Mouse (Mus musculus) C2C12 (cell line): ENCODE data around the gene Kremen1.

Experiments
- CEBPB ChIP-seq: IDR thresholded peaks from one replicate; pipeline ENCODE4 v1.6.1; 2011; ENCODE audit warnings: low read depth, mild to moderate bottlenecking, control low read depth, moderate library complexity
- CTCF ChIP-seq: IDR thresholded peaks from one replicate; pipeline ENCODE4 v1.5.1; 2011; ENCODE audit not compliant: control insufficient read depth, insufficient read depth, insufficient read length
- FOSL1 ChIP-seq: IDR thresholded peaks from one replicate; pipeline ENCODE4 v1.8.0; 2011; ENCODE audit warnings: mild to moderate bottlenecking, low read length; ENCODE audit not compliant: poor library complexity, insufficient read depth, severe bottlenecking
- MAX ChIP-seq: IDR thresholded peaks from one replicate; pipeline ENCODE4 v1.6.1; 2011; ENCODE audit warnings: mild to moderate bottlenecking, control low read depth
- MYOD1 ChIP-seq: IDR thresholded peaks from one replicate; pipeline ENCODE4 v1.6.1; 2011; ENCODE audit warnings: low read depth; ENCODE audit not compliant: control insufficient read depth, insufficient read length
- MYOG ChIP-seq: IDR thresholded peaks from one replicate; pipeline ENCODE4 v1.6.1; 2011; ENCODE audit not compliant: control insufficient read depth, insufficient read length; ENCODE audit errors: extremely low read depth
- USF1 ChIP-seq: IDR thresholded peaks from one replicate; pipeline ENCODE4 v1.6.1; 2011; ENCODE audit warnings: low read depth, mild to moderate bottlenecking, control low read depth, moderate library complexity

DNA sequence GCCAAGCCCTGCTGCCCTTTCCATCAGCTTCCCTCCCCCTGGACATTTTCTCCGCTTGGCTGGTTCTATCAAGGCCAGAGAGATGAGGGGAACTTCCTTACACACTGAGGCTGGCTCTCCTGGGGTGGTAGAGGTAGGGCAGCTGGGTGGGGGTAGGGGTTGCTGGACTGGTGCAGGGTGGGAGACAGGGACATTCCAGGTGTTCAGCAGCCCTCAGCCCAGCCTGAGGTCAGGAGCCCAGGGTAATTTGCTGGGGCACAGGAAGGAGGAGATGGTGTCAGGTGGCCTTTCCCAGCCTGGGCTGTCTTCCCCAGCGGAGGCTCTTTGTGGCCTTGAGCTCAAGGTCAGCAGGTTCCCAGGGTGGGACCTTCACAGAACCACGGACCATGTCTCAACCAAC is 115.8 kb downstream of the Kremen1 start:
- no peak for TF ChIP-seq MYOD1
- TF ChIP-seq CTCF: no peak
- TF ChIP-seq MAX: no peak
- TF ChIP-seq CEBPB: no peak
- TF ChIP-seq MYOG: no peak
- no peak for TF ChIP-seq FOSL1
- no peak for TF ChIP-seq USF1
